Mouse (Mus musculus): ENCODE measurements around the gene Kirrel.

DNA sequence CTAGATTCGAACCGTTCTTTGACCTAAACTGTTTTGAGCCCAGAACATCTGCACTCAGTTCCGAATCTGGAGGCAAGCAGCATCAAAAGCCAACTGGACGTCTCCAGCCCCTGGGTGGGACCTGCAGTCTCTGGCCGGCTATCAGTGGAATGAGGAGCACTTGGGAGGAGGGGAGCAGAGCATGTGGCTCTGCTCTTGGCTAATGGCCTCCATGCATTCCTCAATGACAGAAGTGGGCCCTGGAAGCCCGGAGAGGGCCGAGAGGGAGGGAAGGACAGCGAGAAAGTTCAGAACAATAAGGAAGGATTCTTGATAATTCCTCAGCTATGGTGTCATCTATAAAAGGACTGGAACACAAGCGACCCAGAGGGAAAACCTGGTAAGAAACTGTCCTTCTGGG, 59.7 kb downstream of the Kirrel start:
- TF ChIP-seq CTCF (IDR thresholded peaks at IDR 0.05; ENCODE audit: control insufficient read depth, insufficient read depth, low read length), result no peak
- no peak for TF ChIP-seq POLR2A (IDR thresholded peaks at IDR 0.05; ENCODE audit: borderline replicate concordance, control insufficient read depth, low read depth, low read length)

Data from bone marrow, adult 2 months (tissue).